Mouse (Mus musculus) spleen, adult 12 weeks (tissue): ENCODE data around the gene Cdh4.

Experiments used
- DNase-seq: peaks from one replicate; pipeline ENCODE4 v3.0.0; 2022; ENCODE audit warnings: low spot score

Gene Cdh4

GRCm38 (mm10) chr2:179598886-179599285 is 156.7 kb downstream of the Cdh4 start:
- no peak for DNase-seq

DNA sequence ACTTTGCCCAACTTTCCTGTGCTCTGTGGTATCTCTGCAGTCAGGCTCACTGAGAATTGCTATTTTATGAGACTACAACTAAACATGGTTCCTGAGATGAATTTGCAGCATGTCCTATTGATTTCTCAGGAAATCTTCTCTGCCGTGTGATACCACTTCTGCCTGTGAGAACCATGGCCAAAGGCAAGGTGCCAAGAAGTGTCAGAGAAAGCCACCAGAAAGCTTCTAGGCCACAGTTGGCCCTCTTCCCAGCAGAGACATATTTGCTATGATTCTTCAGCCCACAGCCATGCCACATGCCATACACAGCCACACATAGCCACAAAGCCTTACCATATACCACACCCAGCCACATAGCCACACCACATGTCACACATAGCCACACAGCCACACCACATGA is 157.7 kb downstream of the Cdh4 start:
- DNase-seq, result no peak

DNA sequence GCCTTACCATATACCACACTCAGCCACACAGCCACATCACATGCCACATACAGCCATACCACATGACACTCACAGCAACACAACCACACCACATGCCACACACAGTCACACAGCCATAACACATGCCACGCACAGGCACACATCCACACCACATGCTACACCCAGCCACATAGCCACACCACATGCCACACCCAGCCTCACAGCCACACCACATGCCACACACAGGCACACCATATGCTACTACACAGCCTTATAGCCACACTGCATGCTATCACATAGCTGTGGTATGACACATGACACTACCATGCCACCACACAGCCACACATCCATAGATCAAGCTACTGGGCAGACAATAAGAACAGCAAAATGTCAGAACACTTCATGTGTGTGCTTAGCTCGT is 158.1 kb downstream of the Cdh4 start:
- DNase-seq, result no peak

GRCm38 (mm10) chr2:179601167-179601566 is 158.9 kb downstream of the Cdh4 start:
- DNase-seq, result no peak

GRCm38 (mm10) chr2:179604746-179605145 is 162.5 kb downstream of the Cdh4 start:
- DNase-seq, result no peak

GRCm38 (mm10) chr2:179605255-179605654 is 163.0 kb downstream of the Cdh4 start:
- DNase-seq, result no peak

- no peak for DNase-seq
Observed at GRCm38 (mm10) chr2:179606341-179606740, 164.1 kb downstream of the Cdh4 start.

DNA sequence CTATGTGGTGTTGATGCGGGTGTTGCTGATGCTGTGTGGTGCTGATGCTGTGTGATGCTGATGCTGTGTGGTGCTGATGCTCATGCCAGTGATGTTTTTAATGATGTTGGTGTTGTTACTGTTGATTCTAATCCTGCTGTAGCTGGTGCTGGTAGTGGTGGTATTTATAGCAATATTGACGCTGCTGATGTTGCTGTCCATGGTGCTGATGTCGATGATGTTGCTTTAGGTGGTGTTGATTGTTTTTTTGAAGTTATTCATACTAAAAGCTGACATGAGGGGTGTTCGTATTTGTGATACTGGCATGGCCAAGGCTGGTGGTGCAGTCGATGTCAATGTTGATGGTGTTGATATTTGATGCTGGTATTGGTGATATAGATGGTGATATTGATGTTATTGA is 173.7 kb downstream of the Cdh4 start:
- DNase-seq, result no peak

GRCm38 (mm10) chr2:179623643-179624473 is 181.6 kb downstream of the Cdh4 start:
- DNase-seq, result no peak

DNA sequence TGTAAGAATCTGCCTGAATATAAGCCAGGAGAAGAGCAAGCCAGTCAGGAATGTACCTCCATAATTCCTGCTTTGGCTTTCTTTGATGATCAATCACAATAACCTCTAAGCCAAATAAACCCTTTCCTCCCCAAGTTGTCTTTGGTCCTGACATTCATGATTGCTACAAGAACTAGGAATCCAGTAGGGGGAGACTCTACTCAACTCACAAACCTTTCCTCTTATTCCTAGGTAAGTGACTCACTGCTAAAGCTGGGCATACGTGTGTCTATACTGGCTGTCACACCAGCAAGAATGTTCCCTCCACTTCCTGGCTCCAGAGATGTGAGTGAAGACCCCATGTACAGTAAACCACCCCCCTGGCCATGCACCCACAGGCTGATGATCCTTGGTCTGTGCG is 185.3 kb downstream of the Cdh4 start:
- DNase-seq, result no peak

- no peak for DNase-seq
Observed at GRCm38 (mm10) chr2:179630720-179631119, 188.5 kb downstream of the Cdh4 start.

- no peak for DNase-seq
Observed at GRCm38 (mm10) chr2:179640576-179641301, 198.5 kb downstream of the Cdh4 start.

DNA sequence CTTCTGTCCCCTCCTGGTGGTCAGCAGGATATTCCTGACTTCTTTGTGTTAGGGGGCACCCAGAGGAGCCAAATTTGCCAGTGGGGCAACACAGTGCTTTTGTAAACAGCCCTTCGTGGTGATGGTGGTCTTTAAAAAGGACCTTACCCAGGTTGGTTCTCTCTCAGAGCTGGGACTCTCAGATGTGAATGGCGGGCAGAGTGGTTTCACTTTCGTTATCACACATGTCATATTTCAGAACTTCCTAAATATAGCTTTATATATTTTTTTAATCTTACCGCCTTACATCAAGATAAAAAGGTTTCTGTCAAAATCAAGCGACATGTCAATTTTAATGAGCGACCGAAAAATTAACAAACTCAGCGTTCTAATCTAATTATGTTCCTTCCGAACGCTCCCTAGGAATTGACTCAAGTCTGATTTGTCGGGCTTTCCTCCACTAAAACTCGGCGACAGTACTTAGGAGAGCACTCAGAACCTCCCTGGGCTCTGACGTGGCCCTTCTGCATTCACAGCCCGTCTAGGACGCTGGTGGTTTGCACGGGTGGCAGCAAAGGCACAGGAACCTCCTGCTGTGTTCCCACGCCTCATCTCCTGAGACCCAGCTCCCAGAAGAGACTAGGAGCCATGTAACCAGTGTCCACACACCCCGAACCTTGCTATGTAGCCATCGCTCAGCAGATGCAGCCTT is 206.5 kb downstream of the Cdh4 start:
- DNase-seq, result no peak

DNA sequence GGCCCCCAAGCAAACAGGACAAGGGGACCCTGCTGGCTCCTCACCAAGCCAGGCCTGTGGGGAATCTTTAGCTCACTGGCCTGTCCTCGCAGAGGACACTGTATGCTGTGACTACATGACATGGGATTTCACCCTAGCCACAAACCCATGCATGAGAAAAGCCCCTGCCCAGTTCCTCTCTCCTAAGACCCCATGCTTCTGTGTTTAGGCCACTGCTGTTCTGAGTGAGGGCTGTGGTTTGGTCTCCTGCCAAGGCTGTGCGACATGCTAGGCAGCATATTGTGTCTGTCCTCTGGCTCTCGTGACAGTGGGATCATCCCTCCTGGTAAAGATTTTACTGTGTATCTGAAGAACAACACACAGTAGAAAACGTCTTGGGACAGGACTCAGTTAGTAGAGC is 207.1 kb downstream of the Cdh4 start:
- DNase-seq, result no peak

- no peak for DNase-seq
Observed at GRCm38 (mm10) chr2:179650168-179650567, 207.9 kb downstream of the Cdh4 start.

- DNase-seq, result no peak
Observed at GRCm38 (mm10) chr2:179655506-179655905, 213.3 kb downstream of the Cdh4 start.

- no peak for DNase-seq
Observed at GRCm38 (mm10) chr2:179659254-179659653, 217.0 kb downstream of the Cdh4 start.

- DNase-seq, result no peak
Observed at GRCm38 (mm10) chr2:179661998-179662714, 219.9 kb downstream of the Cdh4 start.

DNA sequence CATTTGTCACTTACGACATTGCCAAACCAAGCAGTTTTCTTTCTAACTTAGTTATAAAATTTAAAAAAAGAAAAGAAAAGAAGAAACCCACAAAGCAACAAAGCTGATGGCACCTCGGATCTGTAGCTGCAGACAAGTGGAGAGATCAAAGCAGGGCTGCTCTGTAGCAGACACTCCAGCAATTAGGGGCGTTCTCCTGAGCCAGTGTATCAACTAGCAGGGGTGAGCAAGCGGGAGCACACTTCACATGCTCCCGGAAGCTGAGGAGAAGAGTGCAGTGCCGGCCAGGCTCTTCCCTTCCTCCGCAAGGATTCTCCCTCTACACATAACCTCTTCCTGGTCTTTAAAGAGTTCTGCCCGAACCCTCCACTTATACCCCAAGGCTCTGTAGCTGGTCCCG is 220.5 kb downstream of the Cdh4 start:
- DNase-seq, result no peak

DNA sequence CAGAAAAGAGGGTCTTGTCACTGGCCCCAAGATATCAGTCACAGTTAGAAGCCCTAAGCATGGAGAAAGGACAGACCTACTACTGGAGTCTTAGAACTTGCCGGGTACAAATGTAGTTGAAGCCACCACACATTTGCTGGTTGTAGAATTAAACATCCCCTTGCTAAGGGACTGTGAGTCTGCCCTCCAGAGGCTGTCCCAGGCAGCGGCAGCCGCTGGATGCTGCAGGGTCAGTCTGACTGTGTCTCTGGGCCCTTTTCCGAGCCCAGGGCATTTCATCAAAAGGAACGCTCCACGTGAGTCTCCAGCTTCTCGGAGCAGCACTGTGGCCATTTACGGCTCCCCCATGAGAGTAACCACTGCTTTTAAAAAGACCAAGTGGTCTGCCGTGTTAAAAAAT is 221.4 kb downstream of the Cdh4 start:
- DNase-seq, result no peak

- no peak for DNase-seq
Observed at GRCm38 (mm10) chr2:179664171-179664608, 222.0 kb downstream of the Cdh4 start.

GRCm38 (mm10) chr2:179670689-179671088 is 228.5 kb downstream of the Cdh4 start:
- no peak for DNase-seq
